Mouse (Mus musculus) T-cell, adult 2 months (primary cell): ENCODE data around the gene Tmem170.

ENCODE experiments used
- DNase-seq: peaks from one replicate; pipeline ENCODE4 v3.0.0; 2022; ENCODE audit warnings: low spot score

Tmem170 gene

DNA sequence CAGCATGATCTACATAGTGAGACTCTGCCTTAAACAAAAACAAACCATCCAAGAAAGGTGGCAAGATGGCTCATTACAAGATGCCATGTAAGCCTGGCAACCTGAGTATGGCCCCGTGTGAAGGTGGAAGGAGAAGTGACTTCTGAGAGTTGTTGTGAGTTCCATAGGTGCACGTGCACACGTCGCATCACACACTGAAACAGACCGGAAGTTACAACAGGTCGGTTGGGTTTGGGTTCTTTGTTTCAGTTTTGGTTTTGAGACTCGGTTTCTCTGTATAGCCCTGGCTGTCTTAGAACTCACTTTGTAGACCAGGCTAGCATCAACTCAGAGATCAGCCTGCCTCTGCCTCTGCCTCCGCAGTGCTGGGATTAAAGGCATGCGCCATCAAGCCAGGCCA lies 62.7 kb downstream of the Tmem170 start:
- DNase-seq = no peak
